Mouse (Mus musculus) urinary bladder, postnatal 14 days (tissue): ENCODE measurements at regions not wholly inside any gene's neighbourhood (a gene's known extent, or its start where the extent isn't known, plus 50 kb on each side); places are given as distances from the start of the nearest gene placed in this dataset.

Experiments used
- DNase-seq: peaks from one replicate; pipeline ENCODE4 v3.0.0; 2021; ENCODE audit warnings: low spot score

DNA sequence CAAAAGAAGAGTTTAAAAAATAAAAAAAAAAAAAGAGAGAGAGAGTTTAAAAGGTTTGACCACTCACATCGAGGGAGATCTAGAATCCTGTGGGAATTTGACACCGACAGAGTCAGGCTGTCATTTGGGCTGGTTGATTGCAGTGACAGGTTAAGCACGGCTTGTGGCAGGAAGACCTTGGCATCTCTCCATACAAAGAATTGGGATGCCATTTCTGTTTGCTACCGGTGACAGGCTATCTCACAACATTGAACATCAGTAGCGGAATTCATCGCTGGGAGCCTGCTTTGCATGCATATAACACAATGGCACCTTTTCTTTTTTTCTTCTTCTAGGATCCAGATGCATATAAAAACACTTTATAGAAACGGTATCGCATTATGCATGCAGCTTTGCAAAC is 53.7 kb upstream of the Gm26657 start:
- DNase-seq = no peak

- no peak for DNase-seq
These were observed 54.2 kb upstream of the Gm26657 start for GRCm38 (mm10) chr4:56685696-56686095.

DNA sequence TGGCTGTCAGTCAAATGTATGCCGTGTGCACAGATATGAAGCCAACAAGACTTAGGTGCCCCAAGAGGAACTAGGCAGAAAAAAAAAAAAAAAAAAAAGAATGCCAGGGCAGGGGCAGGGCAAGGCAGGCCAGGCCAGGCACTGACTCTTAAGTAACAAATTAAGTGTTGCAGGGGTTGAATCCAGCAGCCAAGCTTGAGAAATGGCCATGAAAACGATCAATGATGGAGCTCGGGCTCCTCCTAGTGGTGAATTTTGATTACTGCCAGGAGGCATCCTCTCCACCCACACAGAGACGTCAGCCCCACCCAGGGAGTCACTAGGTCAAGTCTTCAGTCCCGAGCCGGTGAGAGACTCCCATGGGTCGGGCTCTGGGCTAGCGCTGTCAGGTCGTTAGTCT is 54.7 kb upstream of the Gm26657 start:
- peak; percentile 87 for DNase-seq

DNA sequence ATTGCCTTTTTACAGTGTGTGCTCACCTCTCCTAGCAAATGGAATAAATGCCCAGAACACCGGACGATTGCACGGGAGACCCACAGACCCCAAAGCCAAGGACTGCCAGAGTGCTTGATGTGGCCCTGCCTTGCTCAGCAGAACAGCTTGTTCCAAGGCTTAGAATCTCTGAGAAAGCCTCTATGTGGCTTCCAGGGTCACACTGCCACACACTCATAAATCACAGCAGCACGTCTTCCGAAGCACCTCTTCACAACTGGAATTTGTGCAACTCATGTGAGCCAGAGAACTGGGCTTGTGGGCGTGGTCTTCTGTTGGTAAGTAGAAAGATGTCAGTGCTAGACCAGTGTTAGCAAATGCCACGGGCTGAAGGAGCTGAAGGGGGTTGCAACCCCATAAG is 55.8 kb upstream of the Gm26657 start:
- DNase-seq = no peak

DNA sequence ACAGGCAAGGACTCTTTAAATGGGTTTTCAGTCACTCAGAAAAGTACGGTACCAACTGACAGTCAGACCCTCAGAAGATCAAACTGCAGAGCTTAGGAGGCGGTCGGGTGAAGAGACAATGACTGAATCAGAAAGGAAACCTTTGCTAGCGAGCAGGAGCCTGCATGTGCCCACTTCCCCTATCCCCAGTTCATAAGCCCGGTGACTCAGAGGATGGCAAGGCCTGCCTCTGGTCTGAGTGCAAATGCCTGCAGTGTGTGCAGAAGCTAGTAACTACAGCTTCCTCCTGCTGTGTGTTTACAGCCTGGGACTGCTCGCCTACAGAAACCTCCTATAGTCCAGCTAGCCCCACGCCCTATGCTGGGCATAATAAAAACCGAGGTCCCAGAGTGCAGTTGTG is 58.7 kb upstream of the Gm26657 start:
- DNase-seq = no peak

DNA sequence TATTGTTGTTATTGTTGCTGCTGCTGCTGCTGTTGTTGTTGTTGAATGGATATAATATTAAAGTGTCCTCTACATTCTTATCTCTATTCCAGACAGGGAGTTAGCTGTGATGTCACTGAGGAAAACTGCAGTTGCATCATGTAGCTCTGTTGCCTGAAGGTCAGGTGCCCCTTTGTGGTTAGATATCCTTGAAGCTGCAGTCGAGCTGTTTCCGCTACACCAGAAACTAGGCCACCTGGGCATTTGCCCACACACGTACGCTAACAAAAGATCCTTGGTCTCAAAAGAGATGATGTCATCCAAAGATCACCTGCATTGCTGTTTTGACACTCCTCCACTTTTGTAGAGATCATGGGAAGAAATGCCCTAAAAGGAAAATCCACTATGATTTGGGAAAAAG is 66.0 kb upstream of the Gm26657 start:
- no peak for DNase-seq

- no peak for DNase-seq
These were observed 74.9 kb upstream of the Gm26657 start for GRCm38 (mm10) chr4:56664921-56665320.

- no peak for DNase-seq
These were observed 78.1 kb upstream of the Gm26657 start for GRCm38 (mm10) chr4:56661816-56662215.

DNA sequence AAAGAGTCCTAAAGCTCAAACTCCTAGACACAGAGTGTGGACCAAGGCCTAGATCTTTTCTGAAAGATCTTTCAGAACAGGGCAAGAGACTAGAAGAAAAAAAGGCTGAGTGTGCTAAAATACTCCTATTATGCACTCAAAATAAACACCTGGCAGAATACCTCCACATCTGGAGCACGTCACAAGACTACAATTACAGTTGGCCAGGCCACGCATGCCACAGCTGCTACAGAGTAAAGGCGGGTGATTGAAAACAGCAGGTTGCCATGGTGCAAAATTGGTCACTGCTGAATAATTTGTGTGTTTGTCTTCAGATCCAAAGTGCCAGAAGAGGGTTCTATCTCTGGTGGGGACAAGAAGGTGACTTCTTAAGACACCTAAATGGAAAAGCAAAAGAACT is 82.8 kb upstream of the Gm26657 start:
- DNase-seq = no peak

DNA sequence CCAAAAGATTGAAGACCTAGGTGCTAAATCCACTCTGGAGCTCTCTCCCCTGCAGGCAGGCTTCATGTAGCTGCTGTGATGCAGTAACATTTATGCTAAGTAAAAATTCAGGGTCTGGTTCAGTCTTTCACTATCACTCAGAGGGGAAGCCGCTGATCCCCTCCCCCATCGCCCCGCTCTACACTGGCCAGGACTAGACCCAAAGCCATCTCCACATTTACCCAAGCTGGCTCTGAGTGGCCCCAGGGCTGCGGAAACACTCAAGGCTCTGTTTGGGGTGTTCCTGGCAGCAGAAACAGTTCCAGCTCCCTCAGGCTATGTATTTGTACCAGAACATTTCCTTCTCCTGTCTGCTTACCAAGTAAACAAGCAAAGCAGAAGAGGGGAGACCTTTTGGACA is 85.5 kb upstream of the Gm26657 start:
- DNase-seq = peak; percentile 24

- no peak for DNase-seq
These were observed 87.1 kb upstream of the Gm26657 start for GRCm38 (mm10) chr4:56652819-56653218.

DNA sequence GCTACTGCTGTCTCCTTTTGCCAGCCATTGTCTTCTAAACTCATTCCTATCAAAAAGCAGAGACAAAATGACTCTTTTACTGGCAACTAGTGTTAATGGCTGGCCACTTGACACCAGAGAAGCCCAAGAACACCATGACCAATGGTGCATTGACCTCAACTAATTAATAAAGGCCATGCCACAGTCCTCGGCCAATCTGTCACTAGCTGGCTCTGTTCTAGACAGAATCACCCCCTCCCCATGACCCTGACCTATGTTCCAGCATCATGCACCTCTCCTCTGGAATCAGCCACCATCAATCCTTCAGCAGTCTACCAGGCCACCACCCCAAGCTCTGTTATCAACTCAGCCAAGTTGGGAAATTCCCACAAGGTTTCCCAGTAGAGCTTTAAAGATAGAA is 90.1 kb upstream of the Gm26657 start:
- DNase-seq = no peak

GRCm38 (mm10) chr4:56643999-56644962 is 95.6 kb upstream of the Gm26657 start:
- peak; percentile 24 for DNase-seq

DNA sequence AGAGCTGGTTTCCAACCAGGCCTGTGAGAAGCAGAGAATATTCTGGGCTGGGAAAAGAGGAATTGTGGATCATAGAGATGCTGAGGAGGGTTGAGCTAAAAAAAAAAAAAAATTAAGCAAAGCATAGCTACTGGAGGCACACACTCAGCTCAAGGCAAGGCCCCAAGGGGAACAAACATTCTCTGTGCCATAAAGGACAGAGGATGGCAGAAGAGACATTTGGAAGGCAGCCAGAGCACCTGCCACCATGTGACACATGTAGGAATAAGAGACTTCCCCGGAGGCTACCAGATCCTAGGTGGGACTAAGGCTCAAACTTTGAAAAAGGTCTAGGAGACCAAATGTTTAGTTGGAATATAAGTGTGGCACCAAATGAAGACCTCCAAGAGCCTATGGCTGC is 96.4 kb upstream of the Gm26657 start:
- no peak for DNase-seq

- no peak for DNase-seq
These were observed 100.2 kb upstream of the Gm26657 start for GRCm38 (mm10) chr4:56639709-56640108.

GRCm38 (mm10) chr4:56638704-56639478 is 101.0 kb upstream of the Gm26657 start:
- DNase-seq = no peak

- no peak for DNase-seq
These were observed 103.6 kb upstream of the Gm26657 start for GRCm38 (mm10) chr4:56636265-56636664.

DNA sequence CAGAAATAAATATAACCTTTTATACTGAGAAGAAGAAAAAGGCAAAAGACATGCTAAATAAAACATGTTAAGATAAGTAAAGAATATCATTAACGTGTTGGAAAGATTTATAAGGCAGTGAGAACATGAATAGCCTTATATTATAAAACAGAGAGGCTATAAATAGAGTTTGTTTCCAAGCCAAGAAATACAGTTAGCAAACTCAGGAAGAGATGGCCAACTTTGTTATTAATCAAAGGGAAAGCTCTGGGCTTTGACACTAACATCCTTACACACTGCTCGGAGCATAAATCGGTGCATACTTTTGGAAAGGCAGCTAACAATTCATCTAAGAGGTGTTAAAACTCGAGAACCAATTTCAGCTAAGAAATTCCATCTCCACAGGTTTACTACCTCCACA is 106.3 kb upstream of the Gm26657 start:
- no peak for DNase-seq

GRCm38 (mm10) chr4:56630251-56630650 is 109.6 kb upstream of the Gm26657 start:
- DNase-seq = no peak

DNA sequence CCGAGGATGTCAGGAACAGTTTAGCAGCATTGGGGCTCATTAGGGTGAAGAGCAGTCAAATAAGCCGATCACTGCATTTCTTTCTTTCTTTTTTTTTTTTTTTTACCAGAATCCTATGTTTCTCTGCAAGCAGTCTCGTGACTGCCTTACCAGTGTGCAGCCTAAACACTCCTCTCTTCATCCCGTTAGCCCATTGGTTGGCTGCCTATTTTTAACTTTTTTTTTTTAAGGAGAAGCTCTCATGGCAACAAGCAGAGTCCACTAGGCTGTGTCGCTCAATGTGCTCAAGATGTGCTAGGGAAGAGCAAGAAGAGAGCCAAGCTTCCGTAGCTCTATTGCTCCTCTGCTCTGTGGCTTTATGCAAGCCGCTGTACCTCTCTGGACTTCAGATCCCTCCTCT is 112.7 kb upstream of the Gm26657 start:
- DNase-seq = no peak

DNA sequence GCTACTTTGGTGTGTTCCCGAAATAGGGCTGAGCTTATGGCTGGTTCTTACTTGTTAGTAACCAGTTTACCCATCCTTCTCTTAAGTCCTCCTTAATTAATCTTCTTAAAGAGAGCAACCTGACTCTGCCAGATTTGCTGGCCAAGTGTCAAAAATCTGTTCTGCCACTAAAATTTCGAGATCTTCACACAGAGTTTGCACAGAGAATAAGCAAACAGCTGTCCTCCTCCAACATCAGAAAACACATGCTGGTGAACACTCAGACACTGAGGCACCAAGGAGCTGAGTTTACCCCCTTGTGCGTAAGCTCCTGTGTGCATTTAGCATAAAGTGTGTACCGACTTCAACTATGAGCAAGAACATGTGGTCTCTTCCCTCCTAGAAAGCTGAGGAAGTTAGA is 118.1 kb upstream of the Gm26657 start:
- DNase-seq = no peak

- DNase-seq = no peak
These were observed 118.5 kb upstream of the Gm26657 start for GRCm38 (mm10) chr4:56621356-56621755.

DNA sequence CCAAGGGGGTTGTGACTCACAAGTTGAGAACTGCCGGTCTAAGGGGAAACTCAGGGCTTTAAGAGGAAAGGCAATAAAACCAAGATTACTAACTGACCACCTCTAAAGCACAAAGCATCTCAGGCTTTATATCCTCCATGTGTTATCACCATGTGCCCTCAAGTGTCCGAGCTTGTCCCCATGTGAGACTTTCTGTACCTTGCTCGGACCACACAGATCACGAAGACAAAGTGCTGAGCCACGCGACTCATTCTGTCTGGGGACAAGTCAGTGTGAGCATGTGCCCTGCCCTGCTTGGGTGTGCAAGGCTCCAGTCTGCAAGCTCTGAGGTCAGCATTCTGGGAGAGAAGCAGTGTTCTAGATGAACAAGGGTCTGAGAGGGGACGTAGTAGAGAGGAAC is 119.2 kb upstream of the Gm26657 start:
- DNase-seq = no peak
